Mouse (Mus musculus) myocyte (in vitro differentiated cells): Measurements from ENCODE around the gene Nudt22.

Source experiments
- CEBPB ChIP-seq: IDR thresholded peaks from 2 replicates; pipeline ENCODE4 v1.6.1; 2011; ENCODE audit warnings: mild to moderate bottlenecking, moderate library complexity; ENCODE audit not compliant: poor library complexity, insufficient read depth, severe bottlenecking
- E2F4 ChIP-seq: IDR thresholded peaks from one replicate; pipeline ENCODE4 v1.6.1; 2011; ENCODE audit warnings: mild to moderate bottlenecking, control low read depth, moderate library complexity; ENCODE audit not compliant: insufficient read depth
- MYOG ChIP-seq, 3 experiments: IDR thresholded peaks; one replicate each; pipeline ENCODE4 v1.6.1; 2011; ENCODE audit warnings: control low read depth in 2 of 3, low read depth in 2 of 3, mild to moderate bottlenecking in 2 of 3; ENCODE audit not compliant: insufficient read length in 2 of 3, control insufficient read depth in 1 of 3, insufficient read depth in 1 of 3
- SRF ChIP-seq: IDR thresholded peaks from one replicate; pipeline ENCODE4 v1.6.1; 2011; ENCODE audit warnings: low read depth; ENCODE audit not compliant: control insufficient read depth, insufficient read length

DNA sequence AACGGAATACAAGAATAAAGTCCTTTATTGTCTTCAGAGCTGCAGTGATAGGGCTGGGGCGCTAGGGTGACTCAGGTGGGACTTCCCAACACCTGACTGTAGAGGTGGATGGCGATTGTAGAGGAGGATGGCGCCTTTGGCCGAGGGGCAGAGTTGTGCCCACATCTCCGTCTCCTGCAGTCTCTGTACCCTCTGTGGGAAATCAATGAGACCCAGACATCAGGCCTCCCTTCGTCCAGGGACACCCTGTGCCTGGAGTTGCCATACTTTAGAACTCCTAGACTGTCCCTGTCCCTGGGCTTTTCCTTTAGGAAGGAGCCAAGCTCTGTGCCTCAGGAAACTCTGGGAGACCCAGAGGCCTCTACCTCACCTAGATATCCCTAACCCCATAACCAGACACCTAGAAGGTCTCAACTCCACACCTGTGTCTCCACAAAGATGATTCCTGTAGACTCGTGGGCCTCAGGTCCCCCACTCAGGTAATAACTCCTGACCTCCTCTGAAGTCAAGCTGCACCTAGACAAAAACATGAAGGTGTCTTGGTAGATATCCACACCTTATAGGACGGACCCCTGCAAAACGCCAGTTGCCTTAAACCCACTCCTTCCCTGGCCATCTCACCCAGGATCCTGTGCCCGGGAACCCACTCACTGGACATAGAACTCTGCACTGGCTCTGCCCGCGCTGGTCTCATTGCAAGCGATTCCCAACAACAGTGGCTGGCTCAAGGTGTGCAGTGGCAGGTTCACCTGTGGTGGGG, 2.7 kb downstream of the Nudt22 start:
- no peak for TF ChIP-seq CEBPB
- TF ChIP-seq SRF, result no peak
- TF ChIP-seq E2F4, result no peak
- TF ChIP-seq MYOG (IDR thresholded peaks at IDR 0.05; ENCODE audit: control insufficient read depth in 1 of 3, insufficient read depth in 1 of 3, insufficient read length in 2 of 3, low read depth in 2 of 3), result no peak
